11 mouse cellular contexts compared by ENCODE assay signal in genomic region chr7:64077526-64077925, GRCm38 (mm10).
DNase-seq lines count a peak whose midpoint lies in the region; ATAC-seq and TF ChIP-seq lines count a peak whose summit lies in the region.
"Had no signal": no experiment of that assay in that cellular context is flagged by ENCODE, and none has a peak within 500 bp of the region (broad histone marks: within the 10 kb centered on the region; RNA-seq: fewer than 3 reads in every experiment).

No protein-coding gene starts in this region.

- no peak overlapping the region for H3K4me2 ChIP-seq in forebrain, embryonic 12.5 days
- H3K4me2 ChIP-seq in midbrain, embryonic 15.5 days: no peak overlapping the region
- H3K4me2 ChIP-seq in forebrain, postnatal 0 days (ENCODE audit: low read depth): no peak overlapping the region
- H3K4me2 ChIP-seq: embryonic facial prominence, embryonic 12.5 days; heart, embryonic 13.5 days had no signal

- no peak for ATAC-seq in forebrain, embryonic 12.5 days (ENCODE audit: low FRiP score)
- no peak for ATAC-seq in midbrain, embryonic 15.5 days (replicated peaks)
- peak; percentile 40; the same call in 1 of the 2 replicates for ATAC-seq in forebrain, postnatal 0 days
- ATAC-seq in megakaryocyte-erythroid progenitor cell, adult 5-6 weeks (replicated peaks; ENCODE audit: low FRiP score, low TSS enrichment, poor library complexity, severe bottlenecking): no peak

- no peaks in the 10 kb centered on the region for H3K4me1 ChIP-seq in forebrain, embryonic 10.5 days
- no peaks in the 10 kb centered on the region for H3K4me1 ChIP-seq in forebrain, embryonic 12.5 days
- no peaks in the 10 kb centered on the region for H3K4me1 ChIP-seq in midbrain, embryonic 10.5 days
- no peaks in the 10 kb centered on the region for H3K4me1 ChIP-seq in midbrain, embryonic 15.5 days
- H3K4me1 ChIP-seq in forebrain, postnatal 0 days (ENCODE audit: insufficient read depth): no peaks in the 10 kb centered on the region
- H3K4me1 ChIP-seq: embryonic facial prominence, embryonic 12.5 days; heart, embryonic 13.5 days had no signal

- H3K4me3 ChIP-seq in forebrain, embryonic 10.5 days: no peak overlapping the region
- H3K4me3 ChIP-seq in forebrain, embryonic 12.5 days (replicated peaks): no peak overlapping the region
- no peak overlapping the region for H3K4me3 ChIP-seq in midbrain, embryonic 10.5 days
- no peak overlapping the region for H3K4me3 ChIP-seq in midbrain, embryonic 15.5 days
- H3K4me3 ChIP-seq in forebrain, postnatal 0 days (ENCODE audit: low read depth, low read length): no peak overlapping the region
- H3K4me3 ChIP-seq: embryonic facial prominence, embryonic 12.5 days; heart, embryonic 13.5 days had no signal

- DNase-seq in forebrain, embryonic 10.5 days (ENCODE audit: extremely low spot score, low spot score): peak; percentile 8
- peak; percentile 5 for DNase-seq in midbrain, embryonic 10.5 days (ENCODE audit: low spot score)
- no peak for DNase-seq in forebrain, postnatal 0 days
- peak; percentile 45 to 46 for DNase-seq in spleen, postnatal 36 days (ENCODE audit: low spot score in 2 of 2)
- DNase-seq in right cerebral cortex, postnatal 36 days (ENCODE audit: low spot score in 2 of 2): no peak
- DNase-seq: left cerebral cortex, postnatal 4 days had no signal

- TF ChIP-seq CTCF in forebrain, postnatal 0 days (IDR thresholded peaks at IDR 0.05; ENCODE audit: low read depth): peak; percentile 25; the same call in 1 of the 2 replicates

- H3K9ac ChIP-seq in forebrain, embryonic 12.5 days: no peak overlapping the region
- no peak overlapping the region for H3K9ac ChIP-seq in midbrain, embryonic 15.5 days
- H3K9ac ChIP-seq in forebrain, postnatal 0 days: no peak overlapping the region
- H3K9ac ChIP-seq: embryonic facial prominence, embryonic 12.5 days; heart, embryonic 13.5 days had no signal

- no peaks in the 10 kb centered on the region for H3K36me3 ChIP-seq in forebrain, embryonic 10.5 days (replicated peaks)
- H3K36me3 ChIP-seq in forebrain, embryonic 12.5 days (replicated peaks): no peaks in the 10 kb centered on the region
- no peaks in the 10 kb centered on the region for H3K36me3 ChIP-seq in midbrain, embryonic 10.5 days
- H3K36me3 ChIP-seq in midbrain, embryonic 15.5 days (replicated peaks): no peaks in the 10 kb centered on the region
- H3K36me3 ChIP-seq in forebrain, postnatal 0 days (ENCODE audit: insufficient read depth): no peaks in the 10 kb centered on the region
- H3K36me3 ChIP-seq: embryonic facial prominence, embryonic 12.5 days; heart, embryonic 13.5 days had no signal

- no peak overlapping the region for H3K27ac ChIP-seq in forebrain, embryonic 10.5 days
- H3K27ac ChIP-seq in forebrain, embryonic 12.5 days: no peak overlapping the region
- H3K27ac ChIP-seq in midbrain, embryonic 10.5 days (replicated peaks): no peak overlapping the region
- no peak overlapping the region for H3K27ac ChIP-seq in midbrain, embryonic 15.5 days
- H3K27ac ChIP-seq in forebrain, postnatal 0 days (ENCODE audit: low read depth, low read length): no peak overlapping the region
- H3K27ac ChIP-seq: embryonic facial prominence, embryonic 12.5 days; heart, embryonic 13.5 days had no signal

- no peaks in the 10 kb centered on the region for H3K27me3 ChIP-seq in forebrain, embryonic 10.5 days (ENCODE audit: poor library complexity, severe bottlenecking)
- no peaks in the 10 kb centered on the region for H3K27me3 ChIP-seq in forebrain, embryonic 12.5 days
- no peaks in the 10 kb centered on the region for H3K27me3 ChIP-seq in midbrain, embryonic 10.5 days (ENCODE audit: low read depth, poor library complexity, severe bottlenecking)
- H3K27me3 ChIP-seq in midbrain, embryonic 15.5 days (replicated peaks): no peaks in the 10 kb centered on the region
- H3K27me3 ChIP-seq in forebrain, postnatal 0 days (ENCODE audit: insufficient read depth, low read length): no peaks in the 10 kb centered on the region
- H3K27me3 ChIP-seq: embryonic facial prominence, embryonic 12.5 days; heart, embryonic 13.5 days had no signal

- WGBS in forebrain, embryonic 10.5 days: 79% methylated on average over 4 of the region's 4 CpGs
- 72% methylated on average over 4 of the region's 4 CpGs for WGBS in forebrain, embryonic 12.5 days
- 78% methylated on average over 4 of the region's 4 CpGs for WGBS in midbrain, embryonic 10.5 days
- WGBS in midbrain, embryonic 15.5 days: 83% methylated on average over 4 of the region's 4 CpGs
- WGBS in forebrain, postnatal 0 days: 68% methylated on average over 4 of the region's 4 CpGs

- peaks cover 5% of the 10 kb centered on the region; the same call in 1 of the 2 replicates for H3K9me3 ChIP-seq in forebrain, embryonic 10.5 days
- H3K9me3 ChIP-seq in forebrain, embryonic 12.5 days: no peaks in the 10 kb centered on the region
- H3K9me3 ChIP-seq in midbrain, embryonic 10.5 days (replicated peaks): no peaks in the 10 kb centered on the region
- H3K9me3 ChIP-seq in midbrain, embryonic 15.5 days: no peaks in the 10 kb centered on the region
- H3K9me3 ChIP-seq in forebrain, postnatal 0 days (ENCODE audit: low read length): no peaks in the 10 kb centered on the region
- H3K9me3 ChIP-seq: embryonic facial prominence, embryonic 12.5 days; heart, embryonic 13.5 days had no signal

Comparison
In these comparisons a context has a peak if more than half of its experiments do, and no peak if none do; other contexts are left out.
1. DNase-seq: peak in forebrain, embryonic 10.5 days (single experiment), midbrain, embryonic 10.5 days (single experiment) and spleen, postnatal 36 days (2 of 2); none in forebrain, postnatal 0 days (single experiment) and right cerebral cortex, postnatal 36 days (0 of 2).